Mouse (Mus musculus) embryonic facial prominence, embryonic 12.5 days (tissue): Measurements from ENCODE around the gene Strn3. TPM values are rescaled to one million over a fixed set of nuclear protein-coding genes. Genes with fewer than 3 reads are reported as not detected.
"Not testable (repeated sequence)": the region's sequence is repeated elsewhere in the genome, so short reads cannot be mapped to it uniquely, and the experiment has no call there.

Source experiments
- ATAC-seq: fragments of 200-750 bp; cut with Nextera tagmentation; 2 replicates; pipeline ENCODE4 v1.8.0; 2017; ENCODE audit not compliant: insufficient number of reproducible peaks, insufficient read depth, low FRiP score, low TSS enrichment
- H3K27ac ChIP-seq: fragments of 300-500 bp; sonication (generic); 2 replicates; pipeline ENCODE4 v1.5.1; 2016; ENCODE audit warnings: mild to moderate bottlenecking
- H3K27me3 ChIP-seq: fragments of 300-500 bp; sonication (generic); 2 replicates; pipeline ENCODE4 v1.6.1; 2016; ENCODE audit warnings: mild to moderate bottlenecking, moderate library complexity
- H3K36me3 ChIP-seq: fragments of 300-500 bp; sonication (generic); 2 replicates; pipeline ENCODE4 v1.6.1; 2016; ENCODE audit warnings: mild to moderate bottlenecking
- H3K4me1 ChIP-seq: fragments of 300-500 bp; sonication (generic); 2 replicates; pipeline ENCODE4 v1.6.1; 2016
- H3K4me2 ChIP-seq: fragments of 300-500 bp; sonication (generic); replicated peaks from 2 replicates; pipeline ENCODE4 v1.6.1; 2016; ENCODE audit warnings: mild to moderate bottlenecking, moderate library complexity
- H3K4me3 ChIP-seq: fragments of 300-500 bp; sonication (generic); 2 replicates; pipeline ENCODE4 v1.5.1; 2016; ENCODE audit warnings: mild to moderate bottlenecking
- H3K9ac ChIP-seq: fragments of 300-500 bp; sonication (generic); 2 replicates; pipeline ENCODE4 v1.6.1; 2016; ENCODE audit warnings: mild to moderate bottlenecking, moderate library complexity
- H3K9me3 ChIP-seq: fragments of 300-500 bp; sonication (generic); 2 replicates; pipeline ENCODE4 v1.6.1; 2016; ENCODE audit warnings: mild to moderate bottlenecking, moderate library complexity
- WGBS: fragments of 180-500 bp; shearing (Covaris S2); methylation state at CpG from one replicate; pipeline ENCODE4 v1.1.7; 2016; 5-methylcytosine and 5-hydroxymethylcytosine counted together
- polyA plus RNA-seq: library from polyadenylated mRNA; unstranded; fragments of >200 nt; fragmentation: Nextera tagmentation; extraction: Ambion mirVana; gene quantifications from 2 replicates; pipeline ENCODE4 v1.2.1, GENCODE M21; 2016

The Strn3 gene
- polyA plus RNA-seq, 1 experiment from 2014 or later, result 68.4 TPM

GRCm38 (mm10) chr12:51649401-51649800 lies 42.3 kb downstream of the Strn3 start:
- H3K4me2 ChIP-seq, H3K9me3 ChIP-seq, ATAC-seq, H3K4me1 ChIP-seq, H3K4me3 ChIP-seq, H3K27ac ChIP-seq, H3K9ac ChIP-seq, H3K27me3 ChIP-seq: not testable (repeated sequence)
- peaks cover 21% of the 10 kb centered on the region; the same call in 1 of the 2 replicates for H3K36me3 ChIP-seq

DNA sequence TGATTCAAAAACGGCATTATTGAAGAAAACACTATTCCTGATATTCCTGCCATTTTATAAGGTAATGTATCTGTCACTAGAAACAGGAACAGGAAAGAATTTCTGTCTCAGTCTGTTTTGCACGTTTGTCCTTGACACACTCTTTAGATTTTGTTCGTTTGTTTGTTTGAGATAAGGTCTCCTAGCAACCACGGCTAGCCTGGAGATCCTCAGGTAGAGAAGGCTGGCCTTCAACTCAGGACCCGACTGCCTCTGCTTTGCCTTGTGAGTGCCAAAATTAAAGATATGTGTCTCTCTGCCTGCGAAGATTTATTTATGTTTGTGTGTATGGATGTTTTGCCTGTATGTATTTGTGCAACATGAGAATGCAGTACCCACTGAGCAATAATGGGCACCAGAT lies 49.8 kb downstream of the Strn3 start:
- WGBS, result 66% methylated on average over 6 of the region's 6 CpGs
- no peak overlapping the region for H3K4me3 ChIP-seq
- H3K27me3 ChIP-seq, result no peaks in the 10 kb centered on the region
- no peak for ATAC-seq
- H3K9me3 ChIP-seq, result no peaks in the 10 kb centered on the region
- H3K36me3 ChIP-seq, result peaks cover 7% of the 10 kb centered on the region; the same call in 1 of the 2 replicates
- no peak overlapping the region for H3K9ac ChIP-seq
- H3K4me1 ChIP-seq, result no peaks in the 10 kb centered on the region
- H3K27ac ChIP-seq, result no peak overlapping the region
- no peak overlapping the region for H3K4me2 ChIP-seq

DNA sequence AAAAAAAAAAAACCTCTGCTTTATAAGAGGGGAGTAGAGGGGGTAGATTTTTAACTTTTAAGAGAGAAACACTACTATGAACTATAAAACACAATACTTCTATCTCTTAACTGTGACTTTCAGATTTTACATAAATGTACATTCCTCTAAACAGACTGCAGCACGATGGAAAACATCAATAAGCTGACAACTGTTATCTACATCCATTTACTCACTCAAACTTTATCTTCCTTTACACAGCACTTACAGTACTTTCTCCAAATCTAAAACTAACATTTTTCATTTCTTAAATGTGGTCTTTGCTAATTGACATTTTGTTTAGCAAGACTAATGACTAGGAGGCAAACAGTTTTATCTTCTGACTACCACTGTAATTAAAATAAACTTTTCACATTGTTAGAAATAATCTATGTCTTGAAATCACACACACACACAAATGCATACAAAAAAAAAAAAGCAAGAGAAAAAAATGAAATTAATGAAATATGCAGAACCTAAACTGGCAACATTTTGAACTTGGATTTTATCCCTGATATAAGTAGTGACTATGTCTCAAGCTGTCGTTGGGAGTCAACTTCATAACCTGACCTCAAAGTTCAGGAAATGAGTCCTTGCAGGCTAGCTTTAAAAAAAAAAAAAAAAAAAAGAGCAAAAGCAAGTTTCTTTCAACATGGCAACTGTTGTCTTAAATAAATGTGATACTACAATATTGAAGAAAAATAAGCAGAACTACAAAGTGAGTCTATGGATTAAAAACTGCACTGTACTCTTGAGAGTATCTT lies 54.8 kb downstream of the Strn3 start:
- Histone ChIP-seq H3K4me2 (no peak overlapping the region), H3K36me3 (0 out of 2 replicates have a peak, but pooled peaks cover 4% of the 10 kb centered on the region), H3K9ac (no peak overlapping the region), H3K4me1 (no peaks in the 10 kb centered on the region), H3K27ac (no peak overlapping the region), H3K4me3 (no peak overlapping the region), H3K9me3 (no peaks in the 10 kb centered on the region), H3K27me3 (no peaks in the 10 kb centered on the region)
- WGBS, result 70% methylated on average over 2 of the region's 2 CpGs
- no peak for ATAC-seq

GRCm38 (mm10) chr12:51636260-51636659 lies 55.4 kb downstream of the Strn3 start:
- no peak for ATAC-seq
- Histone ChIP-seq H3K9ac (no peak overlapping the region), H3K4me3 (no peak overlapping the region), H3K4me2 (no peak overlapping the region), H3K27me3 (no peaks in the 10 kb centered on the region), H3K36me3 (0 out of 2 replicates have a peak, but pooled peaks cover 3% of the 10 kb centered on the region), H3K27ac (no peak overlapping the region), H3K4me1 (no peaks in the 10 kb centered on the region), H3K9me3 (no peaks in the 10 kb centered on the region)
- WGBS, result 96% methylated on average over 2 of the region's 2 CpGs

- 54% methylated on average over 4 of the region's 4 CpGs for WGBS
- Histone ChIP-seq H3K9me3 (no peaks in the 10 kb centered on the region), H3K9ac (no peak overlapping the region), H3K27me3 (no peaks in the 10 kb centered on the region), H3K4me2 (no peak overlapping the region), H3K27ac (no peak overlapping the region), H3K36me3 (0 out of 2 replicates have a peak, but pooled peaks cover 3% of the 10 kb centered on the region), H3K4me1 (no peaks in the 10 kb centered on the region), H3K4me3 (no peak overlapping the region)
- no peak for ATAC-seq
Observed at GRCm38 (mm10) chr12:51633481-51633880, 58.2 kb downstream of the Strn3 start.

DNA sequence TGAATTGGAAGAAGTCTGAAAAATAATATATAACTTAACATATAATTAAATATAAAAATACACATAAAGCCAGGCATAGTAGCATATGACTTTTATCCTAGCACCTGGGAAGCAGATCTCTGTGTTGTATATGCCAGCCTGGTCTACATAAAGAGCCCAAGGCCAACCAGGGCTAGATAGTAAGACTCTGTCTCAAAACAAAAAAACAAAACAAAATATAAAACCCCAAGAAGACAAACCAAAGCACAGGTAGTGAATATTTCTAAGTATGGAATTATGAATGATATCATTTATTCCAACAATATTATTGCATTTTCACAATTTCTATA lies 68.4 kb downstream of the Strn3 start:
- Histone ChIP-seq H3K9ac (no peak overlapping the region), H3K4me2 (no peak overlapping the region), H3K36me3 (peaks cover 12% of the 10 kb centered on the region), H3K27ac (no peak overlapping the region), H3K9me3 (no peaks in the 10 kb centered on the region), H3K27me3 (no peaks in the 10 kb centered on the region), H3K4me3 (no peak overlapping the region), H3K4me1 (no peaks in the 10 kb centered on the region)
- no peak for ATAC-seq

GRCm38 (mm10) chr12:51622670-51623365 lies 68.9 kb downstream of the Strn3 start:
- H3K4me2 ChIP-seq, result no peak overlapping the region
- 66% methylated on average over 5 of the region's 5 CpGs for WGBS
- no peaks in the 10 kb centered on the region for H3K27me3 ChIP-seq
- H3K9ac ChIP-seq, result no peak overlapping the region
- H3K9me3 ChIP-seq, result no peaks in the 10 kb centered on the region
- H3K36me3 ChIP-seq, result peaks cover 16% of the 10 kb centered on the region
- no peak overlapping the region for H3K27ac ChIP-seq
- no peaks in the 10 kb centered on the region for H3K4me1 ChIP-seq
- no peak for ATAC-seq
- no peak overlapping the region for H3K4me3 ChIP-seq

- 94% methylated on average over 5 of the region's 5 CpGs for WGBS
- Histone ChIP-seq H3K9ac (no peak overlapping the region), H3K4me3 (no peak overlapping the region), H3K36me3 (peaks cover 22% of the 10 kb centered on the region), H3K4me1 (no peaks in the 10 kb centered on the region), H3K9me3 (no peaks in the 10 kb centered on the region), H3K4me2 (no peak overlapping the region), H3K27me3 (no peaks in the 10 kb centered on the region), H3K27ac (no peak overlapping the region)
- ATAC-seq, result no peak
Observed at GRCm38 (mm10) chr12:51621161-51621560, 70.5 kb downstream of the Strn3 start.

- H3K27ac ChIP-seq, result no peak overlapping the region
- H3K4me3 ChIP-seq, result no peak overlapping the region
- no peaks in the 10 kb centered on the region for H3K27me3 ChIP-seq
- H3K36me3 ChIP-seq, result peaks cover 22% of the 10 kb centered on the region
- ATAC-seq, result no peak
- no peak overlapping the region for H3K4me2 ChIP-seq
- H3K9ac ChIP-seq, result no peak overlapping the region
- H3K4me1 ChIP-seq, result no peaks in the 10 kb centered on the region
- no peaks in the 10 kb centered on the region for H3K9me3 ChIP-seq
Observed at GRCm38 (mm10) chr12:51620572-51620971, 71.1 kb downstream of the Strn3 start.

- no peak for ATAC-seq
- no peak overlapping the region for H3K27ac ChIP-seq
- no peak overlapping the region for H3K4me2 ChIP-seq
- WGBS, result 82% methylated on average over 5 of the region's 5 CpGs
- no peak overlapping the region for H3K4me3 ChIP-seq
- no peaks in the 10 kb centered on the region for H3K4me1 ChIP-seq
- H3K27me3 ChIP-seq, result no peaks in the 10 kb centered on the region
- H3K36me3 ChIP-seq, result peaks cover 49% of the 10 kb centered on the region
- H3K9me3 ChIP-seq, result no peaks in the 10 kb centered on the region
- no peak overlapping the region for H3K9ac ChIP-seq
Observed at GRCm38 (mm10) chr12:51612361-51612760, 79.3 kb downstream of the Strn3 start.

- H3K9me3 ChIP-seq, result no peaks in the 10 kb centered on the region
- H3K4me3 ChIP-seq, result no peak overlapping the region
- no peaks in the 10 kb centered on the region for H3K27me3 ChIP-seq
- H3K36me3 ChIP-seq, result peaks cover 23% of the 10 kb centered on the region; the same call in 1 of the 2 replicates
- no peak overlapping the region for H3K9ac ChIP-seq
- WGBS, result 90% methylated on average over 4 of the region's 4 CpGs
- no peak overlapping the region for H3K27ac ChIP-seq
- H3K4me2 ChIP-seq, result no peak overlapping the region
- H3K4me1 ChIP-seq, result no peaks in the 10 kb centered on the region
- ATAC-seq, result no peak
Observed at GRCm38 (mm10) chr12:51606138-51606537, 85.6 kb downstream of the Strn3 start.

GRCm38 (mm10) chr12:51603306-51603705 lies 88.4 kb downstream of the Strn3 start:
- WGBS, result 96% methylated on average over 10 of the region's 10 CpGs
- no peak for ATAC-seq
- Histone ChIP-seq H3K4me1 (no peaks in the 10 kb centered on the region), H3K9ac (no peak overlapping the region), H3K27me3 (no peaks in the 10 kb centered on the region), H3K4me3 (no peak overlapping the region), H3K27ac (no peak overlapping the region), H3K9me3 (no peaks in the 10 kb centered on the region), H3K36me3 (peaks cover 16% of the 10 kb centered on the region; the same call in 1 of the 2 replicates), H3K4me2 (no peak overlapping the region)
